Mouse (Mus musculus): ENCODE data around the gene Plekha4. TPM values are rescaled to one million over a fixed set of nuclear protein-coding genes. Genes with fewer than 3 reads are reported as not detected.

The Plekha4 gene
- polyA plus RNA-seq, 1 experiment from 2014 or later: 0.66 TPM

DNA sequence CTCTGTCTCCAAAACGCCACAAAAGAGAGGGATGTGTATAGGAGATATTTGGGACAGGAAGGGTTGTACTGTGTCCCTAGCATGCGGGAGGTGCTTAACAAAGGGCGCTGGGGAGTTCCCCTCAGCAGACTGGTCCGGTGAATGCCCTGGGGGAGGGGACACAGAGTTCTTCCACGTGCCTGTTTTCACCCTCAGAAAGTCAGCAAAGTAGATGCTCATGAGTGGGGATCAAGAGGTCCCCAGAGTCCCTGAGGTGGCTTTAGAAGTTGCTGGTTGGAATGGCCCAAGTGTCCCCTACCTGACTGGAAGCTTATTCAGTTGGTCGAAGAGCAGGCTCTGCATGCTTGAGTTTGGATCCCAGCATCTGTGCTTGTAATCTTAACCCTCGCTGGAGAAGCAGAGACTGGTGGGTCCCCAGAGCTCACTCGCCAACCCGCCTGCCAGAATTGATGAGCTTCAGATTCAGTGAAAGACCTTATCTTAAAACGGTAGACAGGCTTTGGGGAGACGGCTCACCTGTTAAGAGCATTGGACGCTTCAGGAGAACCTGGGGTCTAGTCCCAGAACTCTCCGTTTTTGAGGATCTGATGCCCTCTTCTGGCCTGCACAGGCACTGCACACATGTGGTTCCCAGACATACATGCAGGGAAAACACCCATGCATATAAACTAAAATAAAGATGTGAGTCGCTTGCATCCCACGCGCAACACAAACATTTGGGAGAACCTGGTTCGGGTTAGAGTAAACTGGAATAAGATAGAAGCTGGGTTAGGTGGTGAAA is 34.9 kb downstream of the Plekha4 start:
- ATAC-seq (ENCODE audit: insufficient read depth): peak; percentile 55; the same call in 1 of the 2 replicates
- 9% methylated on average over 17 of the region's 17 CpGs for WGBS (ENCODE audit: insufficient replicate concordance)
- no peaks in the 10 kb centered on the region for H3K9me3 ChIP-seq (replicated peaks)
- peak overlapping the region; percentile 69 for H3K4me2 ChIP-seq
- no peaks in the 10 kb centered on the region for H3K27me3 ChIP-seq
- H3K27ac ChIP-seq (replicated peaks): 0 out of 2 replicates have a peak overlapping the region, but pooled peaks have one; percentile 61
- H3K4me3 ChIP-seq (replicated peaks): peak overlapping the region; percentile 32
- H3K4me1 ChIP-seq (replicated peaks): peaks cover 35% of the 10 kb centered on the region
- H3K9ac ChIP-seq: peak overlapping the region; percentile 46; the same call in 1 of the 2 replicates
- no peaks in the 10 kb centered on the region for H3K36me3 ChIP-seq (replicated peaks)

GRCm38 (mm10) chr7:45561624-45562520 is 35.7 kb downstream of the Plekha4 start:
- peaks cover 37% of the 10 kb centered on the region for H3K4me1 ChIP-seq (replicated peaks)
- H3K4me2 ChIP-seq: peak overlapping the region; percentile 69
- H3K4me3 ChIP-seq (replicated peaks): peak overlapping the region; percentile 32
- peak overlapping the region; percentile 61 for H3K27ac ChIP-seq (replicated peaks)
- no peaks in the 10 kb centered on the region for H3K36me3 ChIP-seq (replicated peaks)
- ATAC-seq (ENCODE audit: insufficient read depth): peak; percentile 72
- peak overlapping the region; percentile 46 for H3K9ac ChIP-seq
- 27% methylated on average over 12 of the region's 12 CpGs for WGBS (ENCODE audit: insufficient replicate concordance)
- no peaks in the 10 kb centered on the region for H3K9me3 ChIP-seq (replicated peaks)
- H3K27me3 ChIP-seq: no peaks in the 10 kb centered on the region

GRCm38 (mm10) chr7:45564811-45565210 is 38.7 kb downstream of the Plekha4 start:
- no peaks in the 10 kb centered on the region for H3K9me3 ChIP-seq (replicated peaks)
- no peak overlapping the region for H3K27ac ChIP-seq (replicated peaks)
- ATAC-seq (ENCODE audit: insufficient read depth): no peak
- no peak overlapping the region for H3K4me2 ChIP-seq
- H3K27me3 ChIP-seq: no peaks in the 10 kb centered on the region
- WGBS (ENCODE audit: insufficient replicate concordance): 68% methylated on average over 2 of the region's 2 CpGs
- no peak overlapping the region for H3K9ac ChIP-seq
- no peaks in the 10 kb centered on the region for H3K36me3 ChIP-seq (replicated peaks)
- H3K4me3 ChIP-seq (replicated peaks): no peak overlapping the region
- peaks cover 65% of the 10 kb centered on the region for H3K4me1 ChIP-seq (replicated peaks)

DNA sequence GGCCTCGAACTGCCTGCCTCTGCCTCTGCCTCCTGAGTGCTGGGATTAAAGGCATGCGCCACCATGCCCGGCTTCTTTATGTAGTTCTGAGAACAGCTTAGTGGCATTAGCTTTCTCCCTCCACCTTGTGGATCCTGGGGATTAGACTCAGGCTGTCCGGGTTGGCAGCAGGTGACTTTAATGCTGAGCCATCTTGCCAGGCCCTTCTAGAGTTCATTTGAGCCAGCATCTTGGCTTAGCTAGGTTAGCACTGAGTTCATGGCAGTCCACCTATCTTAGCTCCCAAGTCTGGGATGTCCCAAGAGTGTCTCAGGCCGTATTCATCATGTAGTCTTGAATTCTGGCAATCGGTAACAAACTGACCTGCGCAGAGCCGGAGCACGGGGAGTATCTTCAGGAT is 39.3 kb downstream of the Plekha4 start:
- peaks cover 68% of the 10 kb centered on the region for H3K4me1 ChIP-seq (replicated peaks)
- 77% methylated on average over 9 of the region's 9 CpGs for WGBS (ENCODE audit: insufficient replicate concordance)
- no peak for ATAC-seq (ENCODE audit: insufficient read depth)

DNA sequence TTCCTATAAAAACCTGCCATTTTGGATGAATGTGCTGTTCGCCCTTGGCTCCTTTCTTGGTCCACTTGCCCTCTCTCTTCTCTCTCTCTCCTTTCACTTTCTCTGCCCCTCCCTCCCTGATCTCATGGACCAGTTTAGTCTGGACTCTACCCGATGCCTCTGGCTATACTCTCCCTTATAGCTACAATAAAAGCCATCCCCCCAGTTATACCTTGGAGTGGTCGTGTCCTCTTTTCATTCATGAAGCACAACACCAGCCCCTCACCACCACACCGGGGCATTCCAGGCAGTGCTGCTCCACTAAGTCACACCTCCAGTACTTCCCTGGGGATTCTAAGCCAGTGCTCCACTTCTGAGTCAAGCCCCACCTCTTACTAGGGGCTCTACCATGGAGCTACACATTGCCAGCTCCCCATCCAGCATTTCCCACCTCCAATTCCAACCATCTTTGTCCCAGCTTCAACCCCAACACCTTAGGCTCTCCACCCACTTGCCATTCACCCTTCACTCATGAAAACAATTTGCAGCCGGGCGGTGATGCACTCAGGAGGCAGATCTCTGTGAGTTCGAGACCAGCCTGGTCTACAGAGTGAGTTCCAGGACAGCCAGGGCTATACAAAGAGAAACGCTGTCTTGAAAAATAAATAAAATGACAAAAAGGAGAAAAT is 41.1 kb downstream of the Plekha4 start:
- Histone ChIP-seq H3K9ac (peak overlapping the region; percentile 48), H3K4me1 (replicated peaks) (peaks cover 68% of the 10 kb centered on the region), H3K4me2 (peak overlapping the region; percentile 83), H3K9me3 (replicated peaks) (no peaks in the 10 kb centered on the region), H3K4me3 (replicated peaks) (no peak overlapping the region), H3K27me3 (no peaks in the 10 kb centered on the region), H3K27ac (replicated peaks) (peak overlapping the region; percentile 81), H3K36me3 (replicated peaks) (no peaks in the 10 kb centered on the region; the same call in 1 of the 2 replicates)
- WGBS (ENCODE audit: insufficient replicate concordance): 74% methylated on average over 8 of the region's 8 CpGs
- ATAC-seq (ENCODE audit: insufficient read depth): no peak

More for the DNA sequence above, 39.3 kb downstream of the Plekha4 start:
- no peak overlapping the region for H3K4me2 ChIP-seq
- H3K9me3 ChIP-seq (replicated peaks): no peaks in the 10 kb centered on the region
- H3K9ac ChIP-seq: no peak overlapping the region
- H3K4me3 ChIP-seq (replicated peaks): no peak overlapping the region
- no peaks in the 10 kb centered on the region for H3K27me3 ChIP-seq
- no peak overlapping the region for H3K27ac ChIP-seq (replicated peaks)
- no peaks in the 10 kb centered on the region for H3K36me3 ChIP-seq (replicated peaks)

DNA sequence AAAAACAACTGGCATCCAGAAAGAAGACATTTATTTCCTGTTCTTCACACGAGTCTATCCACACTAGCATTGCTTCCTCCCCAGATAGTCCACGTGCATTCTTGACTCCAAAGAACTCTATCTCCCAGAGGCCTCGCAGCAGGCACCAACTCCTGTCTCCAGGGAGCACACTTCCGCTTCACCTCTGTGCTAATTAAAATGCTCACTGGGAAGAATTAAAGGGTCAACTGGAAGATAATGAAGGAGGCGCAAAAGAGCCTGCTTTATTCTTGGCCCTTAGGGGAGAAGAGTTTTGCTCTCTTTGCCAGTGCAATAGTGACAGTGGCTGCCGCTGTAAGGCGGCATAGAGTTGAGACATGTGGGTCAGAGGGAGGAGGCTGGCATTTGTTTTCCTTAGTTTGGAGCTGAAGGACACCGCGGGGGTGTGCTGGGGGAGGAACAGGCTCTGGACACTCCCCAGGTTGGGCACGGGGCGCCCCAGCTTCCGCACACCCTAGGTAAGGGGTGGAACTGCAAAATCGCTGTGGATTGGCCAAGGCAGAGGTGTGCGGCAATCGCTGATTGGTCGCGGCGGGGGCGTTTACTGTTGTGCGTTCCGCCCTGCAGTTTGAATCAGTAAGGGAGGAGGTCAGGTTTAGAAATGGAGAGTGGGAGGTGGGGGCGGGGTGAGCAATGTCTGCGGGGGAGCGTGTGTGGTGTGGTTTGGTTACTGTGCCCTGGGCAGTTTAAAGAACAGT is 41.8 kb downstream of the Plekha4 start:
- peak overlapping the region; percentile 81 for H3K27ac ChIP-seq (replicated peaks)
- no peaks in the 10 kb centered on the region for H3K27me3 ChIP-seq
- peak overlapping the region; percentile 57 for H3K4me3 ChIP-seq (replicated peaks)
- WGBS (ENCODE audit: insufficient replicate concordance): 1% methylated on average over 24 of the region's 24 CpGs
- H3K4me1 ChIP-seq (replicated peaks): peaks cover 70% of the 10 kb centered on the region
- no peaks in the 10 kb centered on the region; the same call in 1 of the 2 replicates for H3K36me3 ChIP-seq (replicated peaks)
- H3K9me3 ChIP-seq (replicated peaks): no peaks in the 10 kb centered on the region
- peak overlapping the region; percentile 48 for H3K9ac ChIP-seq
- ATAC-seq (ENCODE audit: insufficient read depth): peak; percentile 95
- peak overlapping the region; percentile 83 for H3K4me2 ChIP-seq

- Histone ChIP-seq H3K4me3 (replicated peaks) (peak overlapping the region; percentile 57), H3K27ac (replicated peaks) (peak overlapping the region; percentile 81), H3K27me3 (no peaks in the 10 kb centered on the region), H3K9me3 (replicated peaks) (no peaks in the 10 kb centered on the region), H3K4me2 (peak overlapping the region; percentile 83), H3K36me3 (replicated peaks) (peaks cover 3% of the 10 kb centered on the region), H3K4me1 (replicated peaks) (peaks cover 72% of the 10 kb centered on the region), H3K9ac (peak overlapping the region; percentile 44; the same call in 1 of the 2 replicates)
- WGBS (ENCODE audit: insufficient replicate concordance): 20% methylated on average over 10 of the region's 10 CpGs
- ATAC-seq (ENCODE audit: insufficient read depth): peak; percentile 52
These were observed 42.7 kb downstream of the Plekha4 start for GRCm38 (mm10) chr7:45568601-45569473.

GRCm38 (mm10) chr7:45570103-45570741 is 44.1 kb downstream of the Plekha4 start, which contains the start of gene Bcat2:
Gene Bcat2 (plus strand): TSS chr7:45570153.
- WGBS (ENCODE audit: insufficient replicate concordance): 4% methylated on average over 42 of the region's 42 CpGs
- peak within 1 kb of the TSS; percentile 77 for H3K4me3 ChIP-seq (replicated peaks)
- peak within 1 kb of the TSS; percentile 96 for H3K4me2 ChIP-seq
- peaks cover 7% of the 10 kb centered on the region for H3K36me3 ChIP-seq (replicated peaks)
- no peaks in the 10 kb centered on the region for H3K9me3 ChIP-seq (replicated peaks)
- no peaks in the 10 kb centered on the region for H3K27me3 ChIP-seq
- peak within 1 kb of the TSS; percentile 74 for H3K9ac ChIP-seq
- H3K27ac ChIP-seq (replicated peaks): peak within 1 kb of the TSS; percentile 81
- peaks cover 65% of the 10 kb centered on the region for H3K4me1 ChIP-seq (replicated peaks)
- ATAC-seq (ENCODE audit: insufficient read depth): peak; percentile 30

DNA sequence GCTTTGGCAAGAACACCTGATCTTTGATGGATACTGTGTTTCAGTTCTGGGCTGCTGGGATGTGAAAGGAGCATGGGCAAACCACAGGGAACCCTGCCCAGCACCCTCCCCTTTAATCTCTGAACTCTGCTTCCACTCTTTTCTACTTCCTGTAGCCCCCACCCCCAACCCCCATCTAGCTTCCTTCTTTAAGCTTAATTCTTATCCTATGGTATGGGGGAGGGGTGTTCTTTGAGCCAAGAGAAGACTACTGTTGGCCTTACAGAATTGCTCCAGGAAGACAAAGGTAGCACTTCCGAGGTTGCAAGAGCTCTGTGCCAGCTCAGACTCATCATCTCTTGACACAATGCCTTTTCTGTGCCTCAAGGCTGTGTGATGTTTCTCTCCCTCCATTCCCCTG is 45.8 kb downstream of the Plekha4 start:
- H3K4me3 ChIP-seq (replicated peaks): no peak overlapping the region
- H3K27ac ChIP-seq (replicated peaks): no peak overlapping the region; the same call in 1 of the 2 replicates
- ATAC-seq (ENCODE audit: insufficient read depth): no peak
- no peaks in the 10 kb centered on the region for H3K27me3 ChIP-seq
- H3K36me3 ChIP-seq (replicated peaks): peaks cover 23% of the 10 kb centered on the region
- peaks cover 62% of the 10 kb centered on the region for H3K4me1 ChIP-seq (replicated peaks)
- no peak overlapping the region for H3K9ac ChIP-seq
- 4% methylated on average over 1 of the region's 1 CpGs for WGBS (ENCODE audit: insufficient replicate concordance)
- no peaks in the 10 kb centered on the region for H3K9me3 ChIP-seq (replicated peaks)
- H3K4me2 ChIP-seq: peak overlapping the region; percentile 96

All from liver, embryonic 15.5 days (tissue).